Mouse (Mus musculus): ENCODE measurements around the gene Bcl7c.
"Not testable (repeated sequence)": the region's sequence is repeated elsewhere in the genome, so short reads cannot be mapped to it uniquely, and the experiment has no call there.

The Bcl7c gene

DNA sequence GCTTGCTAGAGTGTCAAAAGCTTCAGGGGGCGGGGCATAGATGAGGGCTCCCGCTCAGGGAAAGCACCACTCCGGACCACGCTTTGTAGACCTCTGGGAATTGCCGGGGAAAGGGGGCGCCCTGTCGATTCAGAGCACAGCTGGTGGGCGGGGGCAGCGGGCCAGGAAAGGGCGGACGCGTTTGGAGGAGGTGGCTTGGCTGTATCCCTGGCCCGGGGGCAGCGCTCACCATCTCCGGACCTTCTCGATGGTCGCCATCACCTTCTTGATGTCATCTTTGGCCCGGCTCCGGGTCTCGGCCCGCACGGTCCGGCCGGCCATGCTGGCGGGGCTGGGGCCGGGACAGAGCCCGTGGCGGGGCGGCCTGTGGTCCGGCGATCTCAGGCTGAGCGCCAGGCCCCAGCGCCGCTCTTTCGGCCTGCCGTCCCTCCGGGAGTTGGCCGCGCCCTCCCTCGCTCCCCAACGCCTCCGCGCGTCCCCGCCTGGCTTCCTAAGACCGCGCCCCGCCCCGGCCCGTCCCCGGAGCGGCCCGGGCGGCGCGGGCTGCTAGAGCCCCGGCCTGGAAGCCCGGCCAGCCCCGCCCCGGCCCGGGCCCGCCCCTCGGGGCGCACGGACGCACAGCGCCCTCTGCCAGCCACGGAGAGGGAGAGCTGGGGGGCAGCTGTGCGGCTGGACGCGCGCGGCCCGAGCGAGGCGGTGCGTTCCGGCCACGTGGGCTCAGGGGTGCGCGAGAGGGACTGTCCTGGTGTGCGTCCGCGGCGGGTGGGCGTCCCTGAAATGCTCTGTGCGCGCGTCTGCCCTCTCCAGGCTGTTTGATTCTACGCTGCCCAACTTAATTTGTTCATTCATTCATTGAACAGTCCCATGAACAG, at the start of gene Bcl7c:
Gene Bcl7c (minus strand): TSS at position 727 of the 872 bp plus-strand sequence.
- peak; percentile 86 for DNase-seq

DNA sequence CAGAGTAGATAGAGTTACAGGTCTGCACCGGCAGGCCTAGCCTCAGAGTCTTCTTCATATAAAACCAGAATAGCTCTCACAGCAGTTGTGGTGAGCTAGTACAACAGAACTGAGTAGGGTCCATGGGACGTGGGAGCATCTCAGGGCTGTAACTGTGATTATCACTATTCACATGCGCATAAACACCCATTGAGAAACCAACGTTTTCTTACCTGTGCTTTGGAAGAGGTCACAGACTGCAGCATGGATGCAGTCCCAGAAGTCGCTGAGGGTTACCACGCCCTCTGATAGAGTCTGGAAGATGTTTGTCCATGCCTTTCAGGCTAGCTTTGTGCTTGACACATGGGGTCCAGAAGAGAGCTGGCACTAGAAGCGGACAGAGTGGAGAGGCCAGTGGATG, 45.0 kb upstream of the Bcl7c start:
- DNase-seq = no peak

DNA sequence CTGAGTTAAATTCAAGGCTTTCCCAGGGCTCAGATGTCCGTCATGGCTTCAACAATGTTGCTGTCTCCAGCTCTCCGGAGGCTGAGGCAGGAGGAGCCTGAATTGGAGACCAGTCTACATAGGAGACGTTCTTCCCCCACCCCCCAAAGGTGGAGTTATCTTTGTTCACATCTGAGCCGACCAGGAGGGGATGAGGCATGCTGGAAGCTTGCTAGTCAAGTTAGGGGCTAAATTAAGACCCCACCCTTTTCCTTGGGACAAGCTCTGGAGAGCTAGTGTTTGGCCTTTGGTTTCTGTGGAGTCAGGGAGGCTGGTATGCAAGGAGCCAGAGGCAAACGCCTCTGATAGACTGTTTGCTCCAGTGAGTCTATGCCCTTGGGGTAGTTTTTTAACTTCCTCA, 44.4 kb upstream of the Bcl7c start:
- no peak for DNase-seq

DNA sequence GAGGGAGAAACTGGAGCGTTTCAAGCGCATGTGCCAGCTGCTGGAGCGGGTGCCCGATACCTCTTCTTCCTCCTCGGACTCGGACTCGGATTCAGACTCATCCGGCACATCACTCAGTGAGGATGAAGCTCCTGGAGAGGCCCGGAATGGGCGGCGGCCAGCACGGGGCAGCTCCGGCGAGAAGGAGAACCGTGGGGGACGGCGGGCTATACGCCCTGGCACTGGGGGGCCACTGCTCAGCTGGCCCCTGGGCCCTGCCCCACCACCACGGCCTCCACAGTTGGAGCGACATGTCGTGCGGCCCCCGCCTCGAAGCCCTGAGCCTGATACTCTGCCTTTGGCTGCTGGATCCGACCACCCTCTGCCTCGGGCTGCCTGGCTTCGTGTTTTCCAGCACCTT, 43.3 kb upstream of the Bcl7c start:
- DNase-seq = no peak

DNA sequence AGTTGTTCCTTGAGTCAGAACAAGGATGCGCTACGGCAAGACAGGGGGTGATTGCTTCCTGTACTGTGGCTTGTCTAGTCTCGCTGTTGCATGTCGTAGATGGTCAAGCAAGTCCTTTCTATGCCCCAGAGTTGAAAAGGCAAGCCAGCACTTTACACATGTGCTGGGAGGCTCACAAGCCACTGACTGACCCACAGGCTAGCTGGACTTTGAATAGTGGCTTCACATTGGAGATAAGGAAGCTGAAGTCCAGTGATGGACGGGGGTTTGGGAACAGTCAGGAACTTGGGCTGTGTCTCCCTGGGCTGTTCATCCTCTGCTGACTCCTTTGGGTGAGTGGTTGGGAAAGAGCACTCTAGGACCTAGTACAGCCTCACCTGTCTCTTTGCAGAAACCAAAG, 42.9 kb upstream of the Bcl7c start:
- no peak for DNase-seq

DNA sequence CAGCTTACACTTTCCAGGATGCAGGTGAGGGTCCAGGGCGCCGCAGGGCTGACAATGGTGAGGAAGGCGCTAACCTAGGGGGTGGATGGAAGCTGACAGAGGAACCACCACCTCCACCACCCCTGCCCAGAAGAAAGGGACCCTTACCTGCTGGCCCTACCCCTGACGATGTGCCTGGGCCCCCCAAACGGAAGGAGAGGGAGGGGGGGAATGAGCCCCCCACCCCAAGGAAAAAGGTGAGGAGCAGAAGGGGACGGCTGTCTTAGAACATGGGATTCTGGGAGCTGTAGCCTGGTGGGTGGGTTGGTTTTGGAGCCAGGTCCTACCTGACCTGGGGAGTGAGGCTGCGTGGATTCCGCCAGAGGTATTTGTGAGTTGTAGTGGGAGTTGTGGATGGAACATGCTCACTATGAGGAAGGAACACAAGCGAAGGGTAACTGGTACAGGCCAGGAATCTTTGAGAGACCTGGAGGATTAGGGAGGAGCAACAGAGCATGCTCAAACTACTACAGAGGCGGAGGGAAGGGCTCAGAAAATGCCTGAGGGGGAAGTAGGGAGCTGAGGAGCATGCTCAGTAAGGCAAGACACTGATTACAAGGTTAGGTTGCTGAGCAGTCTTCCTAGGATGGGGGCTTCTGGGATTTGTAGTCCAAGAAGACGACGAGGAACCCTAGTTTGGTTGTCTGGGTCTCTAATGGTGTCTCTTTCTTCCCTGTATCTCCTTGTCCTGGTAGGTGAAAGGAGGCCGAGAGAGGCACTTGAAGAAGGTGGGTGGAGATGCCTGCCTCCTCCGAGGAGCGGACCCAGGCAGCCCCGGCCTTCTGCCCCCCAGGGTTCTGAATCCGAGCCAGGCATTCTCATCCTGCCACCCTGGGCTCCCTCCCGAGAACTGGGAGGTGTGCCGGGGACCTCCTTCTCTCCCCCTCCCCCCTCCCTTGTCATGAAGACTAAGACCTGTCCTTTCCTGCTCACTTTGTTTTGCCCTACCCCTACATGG, 41.7 kb upstream of the Bcl7c start:
- no peak for DNase-seq

DNA sequence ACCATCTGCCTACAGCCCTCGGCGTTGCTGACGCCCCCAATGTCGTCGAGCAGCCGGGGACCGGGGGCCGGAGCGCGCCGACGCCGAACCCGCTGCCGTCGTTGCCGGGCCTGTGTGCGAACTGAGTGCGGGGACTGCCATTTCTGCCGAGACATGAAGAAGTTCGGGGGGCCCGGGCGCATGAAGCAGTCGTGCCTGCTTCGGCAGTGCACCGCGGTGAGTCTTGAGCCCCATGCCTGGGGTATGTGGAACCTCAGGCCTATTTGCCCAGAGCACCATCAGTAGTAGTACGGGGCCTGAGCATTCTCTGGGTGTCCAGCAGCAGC, 39.5 kb upstream of the Bcl7c start:
- no peak for DNase-seq

DNA sequence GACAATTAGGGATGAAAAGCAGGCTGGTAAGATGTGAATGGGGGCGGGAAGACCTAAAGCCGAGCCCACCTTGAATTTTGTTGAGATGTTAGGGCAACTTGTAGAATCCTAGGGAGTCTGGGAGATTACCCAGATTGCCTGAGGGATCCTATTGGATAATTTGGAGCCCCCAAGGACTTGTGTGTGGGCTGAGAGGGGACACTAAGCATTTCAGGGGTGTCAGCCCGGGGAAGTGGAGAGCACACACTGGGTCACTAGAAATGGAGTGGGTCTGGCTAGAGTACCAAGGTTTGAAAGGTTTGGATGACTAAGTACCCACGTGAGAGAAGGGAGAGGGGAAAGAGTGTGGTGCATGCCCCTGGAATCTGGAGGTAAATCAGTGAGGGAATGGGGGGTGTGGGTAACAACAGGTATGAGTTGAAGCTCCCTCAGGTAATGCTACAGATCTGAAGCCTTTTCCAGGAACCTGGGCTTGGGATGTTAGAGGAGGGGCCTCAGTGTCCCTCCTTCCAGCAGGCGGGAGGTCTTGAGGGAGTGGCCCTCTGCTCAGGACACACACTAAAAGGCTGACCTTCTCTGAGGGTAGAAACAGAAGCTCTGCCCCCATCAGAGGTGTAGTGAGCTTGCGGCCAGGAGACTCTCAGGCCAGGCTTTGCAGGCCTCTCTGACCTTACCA, 39.0 kb upstream of the Bcl7c start:
- DNase-seq = no peak

DNA sequence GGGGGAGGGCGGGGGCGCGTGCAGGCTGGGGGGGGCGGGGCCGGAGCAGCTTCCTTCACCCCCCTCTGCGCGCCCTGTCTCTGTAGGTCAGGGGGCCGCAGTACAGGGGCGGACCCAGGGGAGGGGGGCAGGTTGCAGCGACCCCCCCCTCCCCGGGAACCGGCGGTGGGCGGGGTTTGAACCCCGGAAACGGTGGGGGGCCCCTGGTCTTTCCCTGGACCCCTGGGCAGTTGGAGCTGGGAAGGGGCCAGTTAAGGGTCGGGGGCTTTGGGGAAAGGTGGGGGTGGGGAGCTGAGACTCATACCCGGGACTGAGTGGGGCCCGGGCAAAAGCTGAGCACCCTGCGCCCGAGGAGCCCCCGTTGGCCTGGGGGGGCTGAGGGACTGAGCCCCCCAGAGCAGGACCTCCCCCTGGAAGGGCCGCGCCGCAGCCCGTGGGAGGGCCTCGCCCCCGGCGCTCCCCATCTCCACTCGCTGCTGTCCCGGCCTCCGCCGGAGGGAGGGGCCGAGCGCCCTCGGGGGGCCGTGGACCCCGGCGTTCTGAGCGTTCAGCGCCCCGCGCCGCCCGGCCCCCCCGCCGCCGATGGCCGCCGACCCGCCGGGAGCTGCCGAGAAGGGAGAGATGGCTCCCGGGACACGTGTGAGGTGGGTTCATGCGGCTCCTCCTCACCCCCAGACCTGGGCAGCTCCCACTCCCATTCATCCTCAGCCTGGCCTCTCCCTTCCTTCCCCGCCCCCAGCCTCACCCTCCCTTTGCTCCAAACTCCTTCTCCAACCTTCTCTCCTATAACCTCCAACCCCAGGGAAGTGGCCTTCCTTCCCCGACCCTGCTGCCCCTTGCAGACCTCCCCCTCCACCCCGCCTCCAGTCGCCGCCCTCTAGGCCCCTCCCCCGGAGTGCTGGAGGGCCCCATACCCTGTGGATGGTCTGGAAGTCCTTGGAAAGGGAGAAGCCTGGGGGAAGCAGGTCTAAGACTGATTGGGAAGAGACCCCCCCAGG, 38.1 kb upstream of the Bcl7c start:
- peak; percentile 40 for DNase-seq

DNA sequence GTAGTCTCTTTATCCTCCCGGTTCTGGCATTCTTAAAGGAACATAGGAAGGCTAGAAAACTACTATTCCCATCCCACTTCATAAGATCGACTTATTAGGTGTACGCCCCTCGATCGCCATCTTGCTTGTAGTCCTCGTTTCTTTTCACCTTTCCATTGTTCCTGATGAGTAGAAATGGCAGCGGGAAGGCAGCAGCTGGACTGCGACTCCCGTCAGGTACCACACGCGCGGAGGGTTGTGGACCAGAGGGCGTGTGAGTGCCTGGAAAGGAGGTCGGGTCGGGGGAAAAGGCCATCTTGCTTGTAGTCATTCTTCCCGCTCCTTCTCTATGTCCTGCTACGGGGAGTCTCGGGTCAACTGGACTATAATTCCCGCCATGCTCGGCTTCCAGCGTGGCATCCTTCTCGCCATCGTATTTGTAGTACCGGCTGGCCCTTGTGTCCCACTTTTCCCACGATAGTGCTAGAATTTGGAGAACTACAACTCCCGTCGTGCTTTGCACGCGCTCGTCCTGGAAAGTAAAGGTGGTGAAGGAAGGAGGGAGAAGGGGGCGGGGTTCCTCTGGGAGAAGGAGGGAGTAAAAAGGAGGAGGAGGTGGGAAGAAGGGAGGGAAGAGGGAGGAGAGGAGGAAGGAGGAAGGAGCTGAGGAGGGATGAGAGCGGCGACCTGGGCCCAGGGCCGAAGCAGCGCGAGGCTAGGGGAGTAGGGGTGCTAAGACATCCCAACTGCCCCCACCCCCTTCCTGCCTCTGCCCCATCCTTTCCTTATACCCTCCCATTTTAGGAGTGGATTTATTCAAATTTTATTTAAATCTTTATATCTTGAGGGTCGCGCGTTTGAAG, 37.1 kb upstream of the Bcl7c start:
- DNase-seq = peak; percentile 75

DNA sequence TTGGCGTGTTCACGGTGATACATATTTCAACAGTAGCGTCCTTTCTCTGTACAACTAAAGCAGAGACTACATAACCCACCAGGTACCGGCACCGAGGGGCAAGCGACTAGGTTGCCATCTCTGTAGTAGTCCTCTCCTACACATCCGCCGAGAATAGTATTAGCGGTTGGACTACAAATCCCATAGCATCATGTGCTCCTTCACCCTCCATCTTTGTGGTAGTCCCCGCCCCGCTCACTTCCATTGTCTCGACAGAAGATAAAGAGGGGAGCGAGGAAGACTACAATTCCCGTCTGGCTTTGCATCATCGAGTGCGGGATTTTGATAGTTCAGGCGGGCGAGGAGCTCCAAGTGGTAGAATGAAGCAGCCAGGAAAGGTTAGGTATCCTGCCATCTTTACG, 36.5 kb upstream of the Bcl7c start:
- DNase-seq = peak; percentile 88

DNA sequence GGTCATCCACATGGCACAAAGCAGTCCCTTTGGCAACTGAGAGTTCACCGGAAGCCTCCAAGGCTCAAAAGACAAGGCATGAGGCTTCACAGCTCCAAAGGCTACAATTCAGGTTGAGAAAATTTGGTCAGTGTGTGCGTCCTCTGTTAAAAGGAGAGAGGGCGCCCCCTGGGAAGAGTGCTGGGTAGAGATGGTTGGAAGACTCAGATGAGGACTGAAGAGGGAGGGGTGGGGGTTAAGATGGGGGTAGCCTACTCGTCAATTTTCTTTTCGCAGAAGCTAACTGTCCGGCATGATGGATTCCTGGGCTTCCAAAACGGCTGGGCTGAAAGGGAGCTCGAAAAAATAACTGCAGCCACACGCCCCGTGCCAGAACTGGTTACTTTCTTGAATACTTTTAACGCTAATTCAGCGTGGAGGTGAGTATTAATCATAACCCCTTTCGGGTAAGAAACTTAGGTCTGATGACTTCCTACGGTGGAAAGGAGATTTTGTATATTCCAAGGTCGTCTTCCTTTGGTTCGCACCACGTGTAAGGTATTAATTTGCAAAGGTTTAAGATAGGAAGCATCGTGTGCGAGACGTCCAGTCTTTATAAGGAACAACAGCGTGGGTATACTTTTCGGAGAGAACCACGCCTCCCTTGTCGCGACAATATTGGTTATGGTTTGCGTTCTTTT, 35.8 kb upstream of the Bcl7c start, which contains the start of gene Fbxl19:
Gene Fbxl19 (plus strand): TSS at position 178 of the 680 bp plus-strand sequence.
- peak; percentile 74 for DNase-seq

DNA sequence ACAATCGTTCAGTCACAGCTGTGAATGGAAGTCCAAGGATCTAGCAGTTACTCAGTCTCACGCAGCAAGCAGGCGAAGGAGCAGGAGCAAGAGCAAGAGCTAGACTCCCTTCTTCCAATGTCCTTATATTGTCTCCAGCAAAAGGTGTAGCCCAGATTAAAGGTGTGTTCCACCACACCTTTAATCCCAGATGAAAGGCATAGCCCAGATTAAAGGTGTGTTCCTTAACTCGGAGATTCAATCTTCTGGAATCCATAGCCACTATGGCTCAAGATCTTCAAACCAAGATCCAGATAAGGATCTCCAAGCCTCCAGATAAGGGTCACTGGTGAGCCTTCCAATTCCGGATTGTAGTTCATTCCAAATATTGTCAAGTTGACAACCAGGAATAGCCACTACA, 23.3 kb upstream of the Bcl7c start, which contains the start of gene Ctf2:
Gene Ctf2 (minus strand): TSS at position 101 of the 400 bp plus-strand sequence.
- not testable (repeated sequence) for DNase-seq

DNA sequence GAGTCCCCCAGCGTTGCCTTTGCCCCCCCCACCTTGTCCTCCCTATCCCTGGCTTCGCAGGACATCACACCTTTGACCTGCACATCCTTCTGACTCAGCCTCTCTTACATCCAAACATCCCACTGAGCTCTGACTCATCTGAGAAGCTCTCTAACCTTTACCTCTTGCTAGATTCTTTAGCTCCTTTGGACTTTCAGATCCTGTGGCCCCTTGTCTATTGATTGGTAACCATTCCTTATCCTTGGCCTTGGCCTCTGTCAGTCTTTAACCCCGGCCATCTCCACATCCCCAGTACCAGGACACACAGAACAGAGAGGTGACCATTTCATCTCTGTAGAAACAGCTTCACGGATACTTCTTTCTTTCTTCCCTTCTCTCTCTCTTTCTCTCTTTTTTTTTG, 21.4 kb upstream of the Bcl7c start:
- no peak for DNase-seq

DNA sequence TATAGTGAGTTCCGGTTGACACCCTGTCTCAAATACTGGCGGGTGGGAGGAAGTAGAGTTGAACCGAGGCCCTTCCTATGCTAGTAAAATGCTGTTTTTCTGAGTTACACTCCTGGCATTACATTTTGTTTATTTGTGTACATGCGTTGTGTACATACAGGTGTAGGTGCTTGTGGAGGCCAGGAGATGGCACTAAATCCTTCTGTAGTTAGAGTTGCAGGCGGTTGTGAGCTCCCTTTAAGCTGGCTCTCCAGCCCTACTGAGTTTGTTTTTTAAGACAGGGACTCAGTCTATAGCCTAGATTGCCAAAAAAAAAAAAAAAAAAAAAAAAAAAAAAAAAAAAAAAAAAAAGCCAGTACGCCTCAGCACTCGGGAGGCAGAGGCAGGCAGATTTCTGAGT, 19.2 kb upstream of the Bcl7c start:
- no peak for DNase-seq

DNA sequence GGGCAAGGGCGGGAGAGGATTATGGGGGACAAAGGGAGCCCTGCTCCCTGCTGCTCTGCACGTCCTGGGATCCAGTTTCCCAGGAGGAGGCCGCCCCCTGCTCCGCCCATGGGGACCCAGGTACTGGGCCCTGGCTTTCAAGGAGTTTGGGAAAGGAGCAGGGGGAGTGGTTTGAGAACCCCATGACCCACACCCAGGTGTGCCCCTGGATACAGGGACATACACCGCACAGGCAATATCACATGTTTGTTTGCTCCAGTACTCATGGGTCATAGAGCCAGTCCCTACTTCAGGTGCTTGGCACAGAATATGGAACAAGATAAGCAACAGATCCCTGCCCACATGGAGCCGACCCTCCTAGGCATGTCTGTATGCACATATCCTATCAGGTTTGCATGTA, 17.2 kb upstream of the Bcl7c start:
- no peak for DNase-seq

DNA sequence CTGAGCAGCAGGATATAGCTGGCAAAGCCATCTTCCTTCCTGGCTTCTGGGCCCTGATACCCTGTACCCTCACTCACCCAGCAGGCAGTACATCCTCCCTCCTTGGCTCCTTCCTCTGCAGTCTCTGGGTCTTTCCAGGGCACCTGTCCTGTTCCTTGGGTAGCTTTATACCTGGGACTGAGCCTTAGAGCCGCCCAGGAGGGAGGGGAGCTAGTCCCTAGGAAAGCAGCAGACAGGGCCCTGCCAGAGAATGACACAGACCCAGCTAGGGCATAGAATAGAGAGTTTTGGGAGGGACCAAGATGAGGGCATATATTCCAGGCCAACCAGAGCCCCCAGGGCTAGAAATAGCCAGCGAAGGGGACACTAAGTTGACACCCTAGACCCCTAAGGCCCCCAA, 16.8 kb upstream of the Bcl7c start:
- DNase-seq = no peak

DNA sequence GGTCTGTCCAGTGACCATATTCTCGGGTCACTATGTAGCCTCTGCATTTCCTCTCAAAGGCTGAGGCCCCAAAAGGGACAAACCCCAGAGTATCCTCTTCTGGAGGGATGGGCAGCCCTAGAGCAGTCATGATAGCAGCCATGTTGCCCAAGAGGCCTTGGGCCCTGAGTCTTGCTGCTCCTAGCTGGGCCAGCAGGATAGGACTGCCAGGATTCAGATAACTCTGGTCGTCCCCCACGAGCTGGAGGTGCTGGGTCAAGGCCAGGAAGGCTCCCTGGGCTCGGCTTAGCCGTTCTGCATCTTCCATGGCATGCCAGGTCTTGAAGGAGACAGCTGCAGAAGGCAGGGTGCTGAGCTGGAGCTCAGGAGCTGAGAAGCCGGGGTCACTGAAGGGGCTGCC, 10.5 kb upstream of the Bcl7c start:
- DNase-seq = no peak

DNA sequence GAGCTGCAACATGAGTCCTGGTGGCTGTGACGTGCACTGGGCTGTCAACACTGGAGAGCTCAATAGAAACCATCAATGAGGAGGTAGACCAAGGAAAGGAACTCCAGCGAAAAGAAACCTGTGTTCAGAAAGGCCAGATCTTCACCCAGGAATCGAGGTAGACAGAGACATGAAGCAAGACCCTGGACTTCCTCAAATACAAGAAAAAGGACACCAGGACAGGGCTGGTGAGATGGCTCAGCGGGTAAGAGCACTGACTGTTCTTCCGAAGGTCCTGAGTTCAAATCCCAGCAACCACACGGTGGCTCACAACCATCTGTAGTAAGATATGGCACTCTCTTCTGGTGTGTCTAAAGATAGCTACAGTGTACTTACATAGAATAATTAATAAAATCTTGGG, 9.6 kb upstream of the Bcl7c start:
- DNase-seq = no peak

DNA sequence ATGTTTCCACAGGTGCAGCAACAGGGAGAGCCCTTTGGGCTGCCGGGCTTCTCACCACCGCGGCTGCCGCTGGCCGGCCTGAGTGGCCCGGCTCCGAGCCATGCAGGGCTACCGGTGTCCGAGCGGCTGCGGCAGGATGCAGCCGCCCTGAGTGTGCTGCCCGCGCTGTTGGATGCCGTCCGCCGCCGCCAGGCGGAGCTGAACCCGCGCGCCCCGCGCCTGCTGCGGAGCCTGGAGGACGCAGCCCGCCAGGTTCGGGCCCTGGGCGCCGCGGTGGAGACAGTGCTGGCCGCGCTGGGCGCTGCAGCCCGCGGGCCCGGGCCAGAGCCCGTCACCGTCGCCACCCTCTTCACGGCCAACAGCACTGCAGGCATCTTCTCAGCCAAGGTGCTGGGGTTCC, 8.3 kb upstream of the Bcl7c start:
- peak; percentile 72 for DNase-seq
